Comparison of ENCODE assay signal across 9 mouse cellular contexts in genomic region chr3:98427260-98427599, GRCm38 (mm10). TPM values are rescaled to one million over a fixed set of nuclear protein-coding genes. Genes with fewer than 3 reads are reported as not detected.
DNase-seq lines count a peak whose midpoint lies in the region; ATAC-seq and TF ChIP-seq lines count a peak whose summit lies in the region.
"Had no signal": no experiment of that assay in that cellular context is flagged by ENCODE, and none has a peak within 500 bp of the region (broad histone marks: within the 10 kb centered on the region; RNA-seq: fewer than 3 reads in every experiment).

No protein-coding gene starts in this region.

- no peak for DNase-seq in kidney, adult 18-20 months
- DNase-seq in midbrain, embryonic 14.5 days: no peak
- DNase-seq in cerebellum, postnatal 36 days: no peak
- DNase-seq in c-Kit-positive CD71-positive TER-119-positive erythroid progenitor cells, embryonic 14.5 days (ENCODE audit: low spot score): no peak
- DNase-seq in frontal cortex, postnatal 25 days (ENCODE audit: low spot score in 2 of 2): no peak

- no peak for ATAC-seq in kidney, embryonic 16.5 days (ENCODE audit: low FRiP score, low TSS enrichment)
- no peak for ATAC-seq in hindbrain, embryonic 13.5 days (ENCODE audit: low FRiP score)
- no peak for ATAC-seq in midbrain, embryonic 14.5 days (ENCODE audit: low FRiP score, low TSS enrichment)

- peaks cover 3% of the 10 kb centered on the region; the same call in 1 of the 2 replicates for H3K36me3 ChIP-seq in kidney, embryonic 16.5 days (ENCODE audit: insufficient read depth, low read length)
- peaks cover 16% of the 10 kb centered on the region for H3K36me3 ChIP-seq in hindbrain, embryonic 13.5 days
- peaks cover 8% of the 10 kb centered on the region; the same call in 1 of the 2 replicates for H3K36me3 ChIP-seq in midbrain, embryonic 14.5 days (ENCODE audit: control insufficient read depth, insufficient read depth, low read length)

- H3K4me3 ChIP-seq in kidney, embryonic 16.5 days (ENCODE audit: low read length): peak overlapping the region; percentile 69
- H3K4me3 ChIP-seq in cortical plate, adult 2 months (ENCODE audit: insufficient read depth, low read length): peak overlapping the region; percentile 46
- peak overlapping the region; percentile 51 for H3K4me3 ChIP-seq in hindbrain, embryonic 13.5 days
- H3K4me3 ChIP-seq in midbrain, embryonic 14.5 days (replicated peaks; ENCODE audit: low read depth, low read length): peak overlapping the region; percentile 46

- H3K4me1 ChIP-seq in kidney, embryonic 16.5 days (ENCODE audit: insufficient read depth, low read length): peaks cover 28% of the 10 kb centered on the region
- no peaks in the 10 kb centered on the region for H3K4me1 ChIP-seq in cortical plate, adult 2 months (ENCODE audit: control insufficient read depth, insufficient read depth, low read length)
- peaks cover 32% of the 10 kb centered on the region for H3K4me1 ChIP-seq in hindbrain, embryonic 13.5 days (replicated peaks)
- peaks cover 20% of the 10 kb centered on the region; the same call in 1 of the 2 replicates for H3K4me1 ChIP-seq in midbrain, embryonic 14.5 days (ENCODE audit: control insufficient read depth, insufficient read depth, low read length)

- peak overlapping the region; percentile 87 for H3K4me2 ChIP-seq in kidney, embryonic 16.5 days (replicated peaks; ENCODE audit: low read depth, low read length)
- H3K4me2 ChIP-seq in hindbrain, embryonic 13.5 days: peak overlapping the region; percentile 87
- H3K4me2 ChIP-seq in midbrain, embryonic 14.5 days (ENCODE audit: low read length): peak overlapping the region; percentile 90

- no peaks in the 10 kb centered on the region for H3K27me3 ChIP-seq in kidney, embryonic 16.5 days (ENCODE audit: insufficient read depth, low read length)
- peaks cover 40% of the 10 kb centered on the region for H3K27me3 ChIP-seq in hindbrain, embryonic 13.5 days
- H3K27me3 ChIP-seq in midbrain, embryonic 14.5 days (ENCODE audit: control insufficient read depth, insufficient read depth, low read length): peaks cover 17% of the 10 kb centered on the region

- no peak for TF ChIP-seq CTCF in cortical plate, adult 2 months (IDR thresholded peaks at IDR 0.05; ENCODE audit: extremely low read depth, insufficient read depth, low read length)

- 4% methylated on average over 23 of the region's 23 CpGs for WGBS in kidney, embryonic 16.5 days
- 1% methylated on average over 23 of the region's 23 CpGs for WGBS in hindbrain, embryonic 13.5 days
- WGBS in midbrain, embryonic 14.5 days: under 1% methylated on average over 23 of the region's 23 CpGs

- TF ChIP-seq POLR2A in cortical plate, adult 2 months (IDR thresholded peaks at IDR 0.05; ENCODE audit: extremely low read depth, insufficient read depth, low read length): no peak

- peak overlapping the region; percentile 70; the same call in 1 of the 2 replicates for H3K9ac ChIP-seq in kidney, embryonic 16.5 days (replicated peaks; ENCODE audit: low read length)
- H3K9ac ChIP-seq in hindbrain, embryonic 13.5 days: peak overlapping the region; percentile 69
- H3K9ac ChIP-seq in midbrain, embryonic 14.5 days (replicated peaks; ENCODE audit: low read length): peak overlapping the region; percentile 44

- peak overlapping the region; percentile 70; the same call in 1 of the 2 replicates for H3K27ac ChIP-seq in kidney, embryonic 16.5 days (ENCODE audit: low read length)
- H3K27ac ChIP-seq in cortical plate, adult 2 months (ENCODE audit: insufficient read depth, low read length): peak overlapping the region; percentile 74
- H3K27ac ChIP-seq in hindbrain, embryonic 13.5 days: no peak overlapping the region
- 0 out of 2 replicates have a peak overlapping the region, but pooled peaks have one; percentile 5 for H3K27ac ChIP-seq in midbrain, embryonic 14.5 days (replicated peaks; ENCODE audit: low read depth, low read length)

- no peaks in the 10 kb centered on the region for H3K9me3 ChIP-seq in kidney, embryonic 16.5 days (ENCODE audit: low read length)
- no peaks in the 10 kb centered on the region for H3K9me3 ChIP-seq in hindbrain, embryonic 13.5 days
- H3K9me3 ChIP-seq in midbrain, embryonic 14.5 days (ENCODE audit: control insufficient read depth, low read length): no peaks in the 10 kb centered on the region

RNA-seq across cellular contexts. Expression of gene Gm4450, which starts 29.7 kb away (rescaled TPM):
- polyA plus RNA-seq in kidney, embryonic 16.5 days (2015; fragmentation: Nextera tagmentation; extraction: Ambion mirVana): 44.6 and 55.8 TPM in 2 replicates
- not detected in 2 replicates for polyA plus RNA-seq in cortical plate, adult 2 months (2012; rRNA removed)
- polyA plus RNA-seq in hindbrain, embryonic 13.5 days (2015; fragmentation: Nextera tagmentation; extraction: Ambion mirVana): 0.19 and 0.26 TPM in 2 replicates
- polyA plus RNA-seq in midbrain, embryonic 14.5 days (2014; fragmentation: Nextera tagmentation; extraction: Ambion mirVana): not detected in 2 replicates
- polyA plus RNA-seq: large intestine, adult 2 months had no signal

RNA-seq across cellular contexts. Expression of gene Zfp697, which starts 45.0 kb away (rescaled TPM):
- 16.4 and 17.1 TPM in 2 replicates for polyA plus RNA-seq in kidney, embryonic 16.5 days (2015; fragmentation: Nextera tagmentation; extraction: Ambion mirVana)
- polyA plus RNA-seq in cortical plate, adult 2 months (2012; rRNA removed): 20.6 and 21.1 TPM in 2 replicates
- polyA plus RNA-seq in hindbrain, embryonic 13.5 days (2015; fragmentation: Nextera tagmentation; extraction: Ambion mirVana): 15.9 and 16.6 TPM in 2 replicates
- polyA plus RNA-seq in midbrain, embryonic 14.5 days (2014; fragmentation: Nextera tagmentation; extraction: Ambion mirVana): 21.3 and 25.5 TPM in 2 replicates

Comparison
In these comparisons a context has a peak if more than half of its experiments do, and no peak if none do; other contexts are left out.
1. RNA of gene Gm4450, which starts 29.7 kb away (polyA plus RNA-seq): 44.6 to 55.8 TPM in kidney, embryonic 16.5 days; 0.19 to 0.26 TPM in hindbrain, embryonic 13.5 days, not detected in midbrain, embryonic 14.5 days and not detected in cortical plate, adult 2 months; every median in the first group is over 10 times any median in the second.
2. Peak in every context shown above with its lines, with median percentiles within 50 percentile points of each other: H3K4me2 ChIP-seq, H3K4me3 ChIP-seq and H3K9ac ChIP-seq.